Mouse (Mus musculus) adrenal gland, adult 2 months (tissue): ENCODE measurements at regions not wholly inside any gene's neighbourhood (a gene's known extent, or its start where the extent isn't known, plus 50 kb on each side); places are given as distances from the start of the nearest gene placed in this dataset.

ENCODE experiments used
- microRNA-seq, 2 experiments: library from miRNA; unstranded; fragments of <30 nt; microRNA quantifications; one replicate each; pipeline ENCODE4 v1.2.0; 2021

Small RNA genes lying in the stretch of these regions (microRNA-seq; reads per million reads assigned to microRNA genes)
- gene Gm25248 = 0 reads per million in 2 experiments
